Mouse (Mus musculus): ENCODE data around the gene Rnh1.

- no peak for TF ChIP-seq CTCF (IDR thresholded peaks at IDR 0.05; ENCODE audit: low read depth, low read length)
- TF ChIP-seq POLR2A (IDR thresholded peaks at IDR 0.05; ENCODE audit: extremely low read depth, insufficient read depth, low read length), result no peak
Observed at GRCm38 (mm10) chr7:141164850-141165249, 7.8 kb downstream of the Rnh1 start.

All from liver, adult 2 months (tissue).